Mouse (Mus musculus): ENCODE data around the gene Nfia. TPM values are rescaled to one million over a fixed set of nuclear protein-coding genes. Genes with fewer than 3 reads are reported as not detected.

Nfia gene
- polyA plus RNA-seq, 1 experiment from 2014 or later, result 18.7 TPM

DNA sequence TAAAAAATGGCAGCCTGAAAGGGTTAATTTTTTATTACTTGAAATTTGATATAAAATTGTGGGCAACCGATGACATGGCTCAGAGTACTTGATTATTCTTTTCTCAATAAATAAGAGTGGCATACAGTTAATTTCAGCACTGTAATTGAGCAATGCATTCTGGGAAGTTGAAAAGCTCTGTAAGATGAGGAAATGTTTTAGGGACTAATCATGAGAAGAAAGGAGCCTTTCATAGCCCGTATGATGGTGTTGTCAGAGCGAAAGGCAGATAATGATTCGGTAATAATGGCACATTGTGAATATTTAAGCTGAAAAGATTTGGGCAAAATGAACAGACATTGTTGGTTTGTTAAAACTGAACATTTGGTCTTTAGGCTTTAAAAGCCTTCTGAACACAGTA lies 133.3 kb downstream of the Nfia start:
- no peak for DNase-seq (ENCODE audit: low spot score)

DNA sequence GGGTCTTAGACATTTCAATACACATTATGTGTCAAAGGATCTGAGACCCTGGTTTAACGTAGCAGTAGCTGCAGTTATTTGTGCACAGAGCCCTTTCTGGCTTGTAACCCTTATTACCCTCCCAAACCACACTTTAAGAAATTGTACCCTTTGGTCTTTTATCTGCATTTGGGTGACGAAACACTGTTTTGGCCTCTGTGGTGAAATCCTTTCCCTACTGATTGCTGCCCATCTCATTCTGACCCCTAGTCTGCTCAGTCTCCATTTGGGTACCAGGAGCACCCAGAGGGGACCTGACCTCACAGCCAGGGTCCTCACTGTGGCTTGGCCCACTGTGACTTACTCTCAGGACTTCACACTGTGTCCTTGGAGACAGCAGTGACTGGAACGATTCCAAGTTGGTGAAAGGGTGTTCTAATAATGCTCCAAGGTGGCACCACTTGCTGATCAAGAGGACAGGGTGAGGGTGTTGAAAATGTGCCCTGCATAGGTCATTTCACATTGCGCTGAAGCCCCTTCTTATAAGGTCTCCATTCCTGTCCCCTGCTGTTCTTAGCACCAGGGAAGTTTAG lies 136.1 kb downstream of the Nfia start:
- DNase-seq (ENCODE audit: low spot score), result no peak

DNA sequence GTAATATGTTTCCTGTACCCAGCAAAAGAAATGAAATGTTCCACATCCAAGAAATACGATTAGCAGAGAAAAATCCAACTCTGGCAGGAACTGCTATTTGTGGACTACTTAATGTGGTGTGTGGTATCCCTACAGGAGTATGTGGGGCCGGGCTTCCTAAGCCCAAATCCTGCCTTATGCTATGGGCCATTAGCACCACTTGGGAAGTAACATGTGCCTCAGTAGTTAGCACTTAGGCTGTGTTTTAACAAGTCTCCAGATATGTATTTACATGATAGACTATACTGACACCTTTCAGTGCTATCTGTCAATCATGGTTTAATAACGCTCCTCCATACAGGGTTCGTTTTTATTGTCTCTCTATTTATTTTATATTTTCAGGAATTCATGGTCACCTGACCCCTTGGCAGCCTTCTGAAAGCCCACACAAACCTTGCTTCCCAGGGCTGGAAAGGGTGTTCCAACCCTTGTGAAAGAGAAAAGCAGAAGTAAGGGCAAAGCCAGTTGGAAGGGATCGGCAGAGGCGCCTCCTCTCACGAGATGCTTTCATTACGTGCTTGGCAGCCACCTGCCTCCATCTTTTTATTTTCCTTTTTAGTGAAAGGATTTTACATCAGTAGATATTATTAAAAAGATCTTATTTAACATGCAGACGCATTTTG lies 137.7 kb downstream of the Nfia start:
- no peak for DNase-seq (ENCODE audit: low spot score)

DNA sequence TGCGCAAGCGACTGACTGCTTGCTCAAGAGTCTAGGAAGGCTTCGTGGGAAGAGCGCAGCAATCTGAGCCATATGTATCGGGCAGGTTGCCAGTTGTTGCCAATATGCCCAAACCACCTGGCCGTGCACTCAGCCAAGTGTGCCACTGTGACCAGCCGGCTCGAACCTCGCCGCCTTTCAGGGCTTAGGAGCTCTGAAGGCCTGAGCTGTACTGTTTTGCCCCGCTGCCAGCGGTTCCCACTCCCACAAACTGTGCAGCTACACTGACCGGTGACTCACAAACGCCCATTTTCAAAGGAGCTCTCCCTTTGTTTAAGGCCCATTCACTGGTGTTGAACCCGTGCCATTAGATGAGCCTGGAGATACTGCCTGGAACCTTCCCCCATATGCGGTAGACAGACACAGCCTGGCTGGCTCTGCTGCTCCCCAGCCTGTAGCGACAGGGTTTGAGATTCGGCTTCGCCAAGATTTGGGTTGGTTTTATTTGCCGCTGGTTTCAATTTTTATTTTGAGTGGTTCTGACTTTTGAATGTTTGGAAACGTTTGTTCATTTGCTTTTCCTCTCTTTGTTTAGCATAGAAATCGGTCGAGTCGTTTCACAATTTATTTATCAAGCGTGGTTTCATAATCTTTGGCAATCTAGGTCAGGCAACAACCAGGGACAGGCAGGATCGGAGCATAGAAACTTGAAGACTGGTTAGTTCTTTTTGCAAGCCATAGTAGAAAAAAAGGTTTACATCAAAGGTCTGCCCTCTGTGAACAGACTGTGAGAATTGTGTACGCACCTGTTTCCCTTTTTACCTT lies 138.4 kb downstream of the Nfia start:
- DNase-seq (ENCODE audit: low spot score), result no peak

DNA sequence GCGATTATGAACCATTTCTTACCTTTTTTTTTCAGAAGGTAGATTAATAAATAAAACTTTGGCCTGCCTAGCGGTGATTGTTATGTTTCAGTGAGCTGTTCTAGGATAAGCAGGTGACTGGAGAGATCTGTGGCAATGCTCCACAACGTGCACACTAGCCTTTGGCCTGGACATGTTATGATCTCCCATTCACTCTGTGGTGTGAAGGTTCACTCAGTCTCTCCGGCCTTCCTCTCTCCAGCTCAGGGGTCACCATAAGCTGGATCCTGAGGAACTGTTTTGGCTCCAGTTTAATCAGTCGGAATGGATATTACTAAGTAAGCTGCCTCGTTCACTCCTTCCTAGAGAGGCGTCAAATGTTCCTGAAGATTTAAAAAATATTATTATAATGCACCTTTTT lies 139.2 kb downstream of the Nfia start:
- no peak for DNase-seq (ENCODE audit: low spot score)

DNA sequence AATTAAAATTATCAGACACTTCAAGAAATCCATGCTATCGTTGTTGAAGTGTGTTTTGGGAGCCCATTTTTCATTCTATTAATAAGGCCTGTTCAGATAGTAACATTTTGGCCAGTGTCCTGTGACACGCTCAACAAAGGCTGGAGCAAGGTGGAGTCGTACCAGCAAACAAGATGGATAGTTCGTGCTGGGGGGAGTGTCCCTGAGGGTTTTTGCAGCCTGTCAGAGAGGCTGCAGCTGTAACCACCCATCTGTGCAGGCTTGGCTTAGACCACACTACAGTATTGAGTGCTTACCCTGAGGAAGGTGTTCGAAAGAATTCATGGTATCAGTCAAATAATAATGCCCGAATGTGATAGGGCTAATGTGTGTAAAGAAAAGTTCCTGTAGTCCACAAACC lies 139.6 kb downstream of the Nfia start:
- no peak for DNase-seq (ENCODE audit: low spot score)

DNA sequence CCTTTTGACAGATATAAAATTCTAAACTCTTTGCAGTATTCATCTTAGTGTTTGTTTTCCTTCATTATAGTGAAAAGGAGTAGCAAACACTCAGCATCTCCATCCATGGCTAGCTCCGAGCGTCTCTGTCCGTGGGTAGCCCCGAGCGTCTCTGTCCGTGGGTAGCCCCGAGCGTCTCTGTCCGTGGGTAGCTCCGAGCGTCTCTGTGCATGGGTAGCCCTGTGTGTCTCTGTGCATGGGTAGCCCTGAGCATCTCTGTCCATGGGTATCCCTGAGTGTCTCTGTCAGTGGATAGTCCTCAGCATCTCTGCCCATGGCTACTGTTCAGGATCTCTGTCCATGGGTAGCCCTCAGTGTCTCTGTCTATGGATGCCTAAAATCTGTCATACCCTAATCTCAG lies 140.0 kb downstream of the Nfia start:
- no peak for DNase-seq (ENCODE audit: low spot score)

DNA sequence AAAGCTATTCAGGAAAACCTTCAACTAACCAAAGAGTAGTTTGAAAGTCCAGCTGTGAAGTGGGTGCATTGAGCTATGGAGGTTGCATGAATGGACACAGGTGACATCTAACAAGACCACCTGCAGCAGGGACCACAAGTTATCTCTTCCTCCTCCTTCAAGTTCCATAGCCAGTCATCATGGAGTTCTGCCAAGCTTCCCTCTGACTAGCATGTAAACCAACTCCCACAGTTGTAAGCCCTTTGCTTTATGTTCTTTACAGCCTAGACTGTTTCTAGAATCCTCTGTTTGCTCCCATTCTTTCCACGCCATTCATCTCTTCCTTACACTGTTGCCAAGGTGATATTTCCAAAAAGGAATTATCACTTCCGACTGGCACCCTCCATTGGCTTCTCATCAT lies 141.8 kb downstream of the Nfia start:
- DNase-seq (ENCODE audit: low spot score), result no peak

DNA sequence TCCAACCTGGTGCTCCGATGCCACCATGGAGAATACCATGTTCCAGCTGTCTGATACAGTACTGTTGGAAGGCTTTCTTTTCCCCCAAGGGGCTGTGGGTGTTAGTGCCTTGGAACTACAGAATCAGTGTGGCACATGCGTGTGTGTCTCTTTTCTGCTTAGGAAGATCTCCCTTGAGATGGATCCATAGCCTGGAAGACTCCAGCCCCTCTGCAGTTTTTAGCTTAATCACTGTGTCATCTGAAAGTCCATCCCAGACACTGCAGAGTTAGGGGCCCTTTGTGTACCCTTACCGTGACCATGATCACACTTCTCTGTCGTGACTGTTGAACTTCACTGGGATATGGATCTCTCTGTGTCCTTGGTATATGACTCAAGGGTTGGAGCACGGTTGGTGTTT lies 142.2 kb downstream of the Nfia start:
- DNase-seq (ENCODE audit: low spot score), result no peak

DNA sequence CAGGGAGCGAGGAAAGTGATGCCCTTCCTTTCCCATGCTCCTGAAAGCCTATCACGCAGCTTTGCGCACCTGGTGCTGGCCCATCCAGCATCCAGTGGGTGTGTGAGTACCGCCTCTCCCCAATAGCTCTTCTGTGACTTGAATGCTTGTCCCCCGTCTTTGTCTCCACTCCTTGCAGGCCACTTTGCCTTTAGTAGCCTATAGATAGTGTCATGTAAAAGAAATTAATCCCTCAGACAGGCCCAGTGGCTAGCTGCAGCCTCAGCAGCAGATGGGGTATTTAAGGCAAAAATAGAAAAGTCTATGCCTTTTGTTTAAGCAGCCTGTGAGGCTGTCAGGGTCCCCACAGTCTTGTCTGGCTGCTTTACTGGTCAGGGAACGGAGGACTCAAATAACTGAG lies 145.0 kb downstream of the Nfia start:
- DNase-seq (ENCODE audit: low spot score), result no peak

DNA sequence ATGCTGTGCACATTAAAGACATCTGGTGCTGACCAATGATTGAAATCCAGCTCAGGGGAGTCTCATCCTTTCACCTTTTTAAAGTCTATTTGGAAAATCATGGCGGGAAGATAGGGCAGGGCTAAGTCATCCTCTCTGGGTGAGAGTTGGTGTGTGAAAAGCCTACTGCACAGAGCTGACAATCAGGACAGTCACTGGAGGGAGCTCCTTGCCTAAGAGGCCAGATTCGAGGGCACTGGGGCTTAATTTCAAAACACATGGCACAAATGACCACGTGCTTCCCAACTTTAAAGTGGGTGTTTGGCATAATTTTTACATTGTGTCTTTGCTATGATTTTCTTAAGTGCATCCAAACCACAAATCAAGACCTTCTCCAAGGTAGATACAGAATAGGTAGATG lies 146.1 kb downstream of the Nfia start:
- no peak for DNase-seq (ENCODE audit: low spot score)

DNA sequence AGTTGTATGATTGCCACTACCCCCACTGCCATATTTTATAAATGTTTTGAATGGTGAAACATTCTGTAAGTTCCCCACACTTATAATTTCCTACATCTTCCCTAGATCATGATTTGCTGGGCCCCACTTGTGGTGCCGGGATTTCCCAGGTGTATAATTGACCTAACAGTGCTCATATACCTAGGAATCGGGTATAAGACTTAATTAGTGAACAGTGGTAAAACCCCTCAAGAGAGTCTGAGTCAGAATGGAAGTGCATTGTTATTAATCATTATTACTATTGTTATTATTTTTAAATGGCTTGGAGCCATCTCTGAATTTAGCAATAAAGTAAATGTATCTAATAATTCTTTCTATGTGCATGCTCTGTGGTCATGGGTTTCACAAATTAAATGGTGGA lies 147.2 kb downstream of the Nfia start:
- DNase-seq (ENCODE audit: low spot score), result no peak

DNA sequence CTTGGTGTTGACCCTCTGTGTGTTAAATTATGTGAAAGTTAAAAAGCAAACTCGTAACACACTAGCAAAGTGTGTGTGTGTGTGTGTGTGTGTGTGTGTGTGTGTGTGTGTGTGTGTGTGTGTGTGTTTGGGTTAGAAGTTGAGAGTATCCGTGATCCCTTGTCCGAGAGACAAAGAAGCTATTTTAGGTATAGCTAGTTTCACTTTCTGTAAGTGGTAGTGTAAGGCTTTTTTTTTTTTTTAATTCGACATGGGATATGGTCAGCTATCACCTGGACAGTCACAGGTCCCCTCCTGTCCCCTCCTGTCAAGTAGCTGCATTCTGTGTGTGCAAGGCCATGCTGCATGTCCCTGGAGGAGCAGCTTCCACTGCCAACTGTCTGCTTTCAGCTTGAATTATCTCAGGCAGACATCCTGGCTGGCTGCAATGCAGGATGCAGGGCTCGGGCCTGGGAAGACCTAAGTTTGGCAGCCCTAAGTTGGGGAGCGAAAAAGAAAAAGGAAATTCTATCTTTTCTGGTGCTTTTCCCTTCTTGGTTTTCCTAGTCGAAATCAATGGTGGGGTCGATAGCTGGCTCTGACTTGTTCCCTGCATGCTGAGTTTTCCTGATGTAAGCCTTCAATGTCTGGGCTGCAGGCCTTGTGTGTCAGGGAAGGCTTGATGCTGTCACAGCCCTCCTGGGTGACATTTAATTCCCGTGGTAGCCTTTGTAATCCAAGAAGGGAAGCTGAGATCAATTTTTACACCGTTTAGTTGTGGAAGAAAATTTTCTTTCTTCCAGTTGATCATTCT lies 147.9 kb downstream of the Nfia start:
- no peak for DNase-seq (ENCODE audit: low spot score)

DNA sequence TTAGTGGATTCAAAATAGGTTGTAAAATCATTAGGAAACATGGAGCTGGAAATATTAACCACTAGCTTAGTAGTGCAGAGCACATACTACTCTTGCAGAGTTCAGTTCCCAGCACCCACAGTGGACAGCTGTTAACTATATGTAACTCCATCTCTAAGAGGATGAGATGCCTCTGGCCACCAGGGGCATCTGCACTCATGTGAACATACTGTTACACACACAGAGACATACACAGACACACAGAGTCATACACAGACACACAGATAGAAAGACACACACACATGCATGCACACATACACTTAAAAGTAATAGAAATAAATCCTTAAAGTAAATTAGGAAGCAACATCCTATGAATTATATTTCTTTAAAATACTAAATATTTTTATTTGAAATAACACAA lies 149.1 kb downstream of the Nfia start:
- no peak for DNase-seq (ENCODE audit: low spot score)

DNA sequence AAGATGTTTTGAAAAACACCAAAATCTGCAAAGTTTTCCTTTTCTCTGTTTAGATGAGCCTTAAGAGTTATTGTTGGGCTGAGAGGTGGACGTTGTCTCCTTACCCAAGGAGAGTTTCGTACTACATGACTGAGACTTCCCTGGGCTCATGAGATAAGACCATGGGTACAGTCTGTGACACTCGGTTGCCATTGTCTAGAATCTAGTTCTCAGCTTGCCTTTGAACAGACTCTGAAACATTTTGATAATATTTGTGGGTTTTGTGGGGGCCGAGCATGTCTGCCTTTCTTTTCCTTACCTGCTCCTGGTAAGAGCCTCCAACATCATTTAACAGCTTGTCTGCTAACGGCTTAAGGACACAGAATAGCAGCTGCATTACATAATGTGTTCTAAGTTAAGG lies 150.7 kb downstream of the Nfia start:
- no peak for DNase-seq (ENCODE audit: low spot score)

DNA sequence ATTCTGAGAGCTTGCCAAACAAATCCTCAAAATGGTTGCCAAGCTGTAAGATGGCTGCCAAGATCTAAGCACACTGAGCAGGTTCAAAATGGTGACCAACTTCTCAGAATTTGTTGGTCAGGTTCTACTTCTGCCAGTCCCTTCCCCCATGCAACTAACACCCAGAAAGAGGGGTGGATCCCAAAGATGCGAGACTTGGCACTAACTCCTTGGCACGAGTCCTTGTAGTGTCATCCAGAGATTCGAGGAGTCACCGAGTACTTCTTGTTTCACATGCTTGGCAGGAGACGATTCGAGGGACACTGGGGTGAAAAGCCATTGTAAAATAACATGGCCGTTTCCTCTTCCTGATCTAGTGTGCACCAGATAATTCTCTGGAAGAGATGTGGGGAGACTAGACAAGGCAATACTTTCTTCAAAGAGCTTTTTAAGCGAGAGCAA lies 151.4 kb downstream of the Nfia start:
- DNase-seq (ENCODE audit: low spot score), result no peak

DNA sequence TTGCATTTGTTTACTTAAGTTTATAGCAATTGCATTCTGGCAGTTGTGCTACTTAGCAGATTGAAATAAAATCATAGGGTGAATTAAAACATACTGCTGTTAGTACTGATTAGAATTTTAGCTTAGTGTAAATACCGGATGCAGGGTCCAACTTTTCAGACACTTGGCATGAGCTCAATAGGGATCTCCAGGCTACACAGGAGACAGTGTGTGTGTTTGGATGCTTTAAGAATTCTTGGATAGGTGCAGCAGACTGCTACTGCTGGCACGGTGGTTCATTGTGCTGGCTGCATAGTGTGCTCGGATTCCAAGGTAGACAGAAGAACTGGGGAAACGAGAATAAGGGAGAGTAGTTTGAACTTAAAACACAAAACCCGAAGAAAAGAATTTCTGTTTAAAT lies 151.9 kb downstream of the Nfia start:
- no peak for DNase-seq (ENCODE audit: low spot score)

DNA sequence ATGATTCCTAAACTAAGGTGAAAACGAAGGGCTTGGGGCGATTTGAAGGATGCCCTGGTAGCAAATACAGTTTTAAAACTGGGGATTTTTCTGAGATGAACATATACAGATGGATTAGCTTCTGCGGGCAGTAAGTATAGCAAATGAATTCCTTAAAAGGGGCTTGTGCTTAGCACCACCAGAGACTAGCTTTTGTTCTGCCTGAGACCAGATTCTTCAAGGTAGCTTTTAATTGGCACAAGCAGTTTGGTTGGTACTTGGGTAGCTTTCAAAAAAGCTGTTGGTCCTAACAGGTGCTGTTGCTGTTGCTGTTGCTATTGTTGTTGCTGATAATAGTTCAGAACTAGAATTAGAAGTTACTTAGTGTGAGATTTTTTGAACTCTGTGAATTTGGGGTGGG lies 152.3 kb downstream of the Nfia start:
- DNase-seq (ENCODE audit: low spot score), result no peak

DNA sequence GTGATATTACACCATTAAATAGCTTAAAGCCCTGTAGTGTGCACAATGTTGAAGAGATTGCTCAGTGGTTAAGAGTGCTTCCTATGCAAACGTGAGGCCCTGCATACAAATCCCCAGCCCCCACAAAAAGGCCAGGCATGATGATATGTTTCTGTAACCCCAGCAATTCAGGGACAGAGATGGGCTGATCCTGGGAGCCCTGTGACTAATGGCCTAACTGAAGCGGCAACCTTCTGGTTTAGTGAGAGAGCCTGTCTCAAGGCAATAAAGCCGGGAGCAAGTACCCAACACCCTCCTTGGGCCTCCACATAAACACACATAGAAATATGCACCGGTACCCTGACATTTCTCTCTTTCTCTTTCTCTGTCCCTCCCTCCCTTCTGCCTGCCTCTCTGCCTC lies 153.1 kb downstream of the Nfia start:
- DNase-seq (ENCODE audit: low spot score), result no peak

DNA sequence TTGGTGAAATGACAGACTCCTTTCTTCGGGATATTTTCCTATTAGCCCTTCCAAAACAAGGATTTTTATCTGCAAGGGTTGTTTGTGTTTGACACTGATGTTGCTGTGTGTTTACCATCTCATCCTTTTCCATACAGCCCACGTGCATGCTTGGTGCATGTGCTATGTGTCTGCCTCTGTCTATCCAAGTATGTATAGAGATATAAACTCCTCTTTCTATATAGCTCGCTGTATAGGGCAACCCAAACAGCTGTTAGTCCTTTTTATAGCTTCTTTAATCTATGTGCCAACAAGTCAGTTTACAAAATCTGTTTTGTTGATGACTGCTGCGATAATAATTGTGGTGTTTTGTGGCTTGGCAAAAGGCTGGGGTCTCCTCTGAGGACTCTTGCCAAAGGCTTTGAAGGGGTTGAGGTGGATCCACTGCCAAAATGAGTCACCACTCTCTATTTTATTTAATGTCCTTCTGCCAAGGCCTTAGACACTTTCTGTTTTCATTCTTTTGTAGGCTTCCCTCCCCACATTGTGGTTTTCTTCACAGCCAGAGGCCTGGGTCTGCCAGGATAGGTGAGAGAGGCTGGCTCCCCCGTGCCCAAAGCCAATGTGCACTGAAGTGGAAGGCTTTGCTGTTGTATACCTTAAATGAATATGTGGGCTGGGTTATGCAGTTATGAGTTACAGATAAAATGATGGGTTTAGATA lies 154.2 kb downstream of the Nfia start:
- DNase-seq (ENCODE audit: low spot score), result no peak

DNA sequence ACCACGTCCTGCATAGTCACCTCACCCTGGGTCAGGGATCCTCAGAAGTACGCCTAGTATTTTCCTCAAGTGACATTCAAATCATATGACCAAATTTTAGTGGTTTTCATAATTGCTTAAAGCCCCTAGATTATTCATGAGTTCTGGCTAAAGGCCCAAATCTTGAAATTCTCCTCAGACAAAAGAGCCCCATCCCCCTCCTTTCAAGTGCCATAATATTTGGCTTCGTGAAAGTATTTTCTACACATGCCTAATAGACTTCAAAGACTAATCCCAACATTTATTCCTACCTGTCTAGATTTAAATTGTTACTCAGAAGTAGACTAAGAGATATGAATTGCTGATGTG lies 154.7 kb downstream of the Nfia start:
- no peak for DNase-seq (ENCODE audit: low spot score)

DNA sequence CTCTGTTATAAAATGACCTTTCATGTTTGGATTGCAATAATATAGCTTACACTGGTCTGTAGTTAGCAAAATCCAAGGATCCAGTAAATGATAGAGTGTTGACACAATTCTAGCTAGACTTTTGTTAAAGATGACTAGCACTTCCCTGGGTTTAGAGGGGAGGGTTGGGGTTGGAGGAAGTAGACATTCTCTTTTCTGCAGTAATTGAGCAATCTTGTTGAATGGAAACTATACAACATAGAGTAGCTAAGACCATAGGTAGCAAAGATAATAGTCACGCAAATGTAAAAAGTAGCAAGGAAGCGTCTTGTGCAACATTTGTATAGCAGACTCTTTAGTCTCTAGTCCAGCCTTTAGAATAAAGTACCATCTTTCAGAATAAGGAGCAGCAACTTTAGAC lies 163.8 kb downstream of the Nfia start:
- no peak for DNase-seq (ENCODE audit: low spot score)
